ENCODE assay signal across 10 mouse cellular contexts in genomic region chr4:135949911-135950310, GRCm38 (mm10). TPM values are rescaled to one million over a fixed set of nuclear protein-coding genes. Genes with fewer than 3 reads are reported as not detected.
DNase-seq lines count a peak whose midpoint lies in the region; ATAC-seq and TF ChIP-seq lines count a peak whose summit lies in the region.
"Had no signal": no experiment of that assay in that cellular context is flagged by ENCODE, and none has a peak within 500 bp of the region (broad histone marks: within the 10 kb centered on the region; RNA-seq: fewer than 3 reads in every experiment).

No protein-coding gene starts in this region.

- WGBS in hindbrain, embryonic 10.5 days = 69% methylated on average over 6 of the region's 6 CpGs
- WGBS in hindbrain, postnatal 0 days = 53% methylated on average over 6 of the region's 6 CpGs
- 73% methylated on average over 6 of the region's 6 CpGs for WGBS in midbrain, embryonic 11.5 days
- WGBS in midbrain, embryonic 14.5 days = 73% methylated on average over 6 of the region's 6 CpGs

- H3K27me3 ChIP-seq in hindbrain, embryonic 10.5 days (ENCODE audit: insufficient read depth, poor library complexity, severe bottlenecking) = no peaks in the 10 kb centered on the region
- no peaks in the 10 kb centered on the region for H3K27me3 ChIP-seq in hindbrain, postnatal 0 days (ENCODE audit: insufficient read depth, low read length)
- H3K27me3 ChIP-seq in midbrain, embryonic 11.5 days (ENCODE audit: control insufficient read depth, insufficient read depth, low read length) = no peaks in the 10 kb centered on the region
- H3K27me3 ChIP-seq in midbrain, embryonic 14.5 days (ENCODE audit: control insufficient read depth, insufficient read depth, low read length) = no peaks in the 10 kb centered on the region
- H3K27me3 ChIP-seq: embryonic facial prominence, embryonic 15.5 days; limb, embryonic 12.5 days had no signal

- no peak overlapping the region for H3K9ac ChIP-seq in hindbrain, postnatal 0 days (replicated peaks; ENCODE audit: low read length)
- H3K9ac ChIP-seq in midbrain, embryonic 11.5 days (ENCODE audit: low read length) = no peak overlapping the region
- H3K9ac ChIP-seq in midbrain, embryonic 14.5 days (replicated peaks; ENCODE audit: low read length) = no peak overlapping the region
- H3K9ac ChIP-seq: embryonic facial prominence, embryonic 15.5 days; limb, embryonic 12.5 days had no signal

- no peak overlapping the region for H3K4me2 ChIP-seq in hindbrain, postnatal 0 days (ENCODE audit: low read depth, low read length)
- H3K4me2 ChIP-seq in midbrain, embryonic 11.5 days = no peak overlapping the region
- H3K4me2 ChIP-seq in midbrain, embryonic 14.5 days (ENCODE audit: low read length) = no peak overlapping the region
- H3K4me2 ChIP-seq: embryonic facial prominence, embryonic 15.5 days; limb, embryonic 12.5 days had no signal

- peaks cover 31% of the 10 kb centered on the region for H3K36me3 ChIP-seq in hindbrain, embryonic 10.5 days
- peaks cover 1% of the 10 kb centered on the region; the same call in 1 of the 2 replicates for H3K36me3 ChIP-seq in hindbrain, postnatal 0 days (ENCODE audit: insufficient read depth, low read length)
- peaks cover 5% of the 10 kb centered on the region for H3K36me3 ChIP-seq in midbrain, embryonic 11.5 days (ENCODE audit: control insufficient read depth, insufficient read depth, low read length)
- H3K36me3 ChIP-seq in midbrain, embryonic 14.5 days (ENCODE audit: control insufficient read depth, insufficient read depth, low read length) = peaks cover 23% of the 10 kb centered on the region

- H3K27ac ChIP-seq in hindbrain, embryonic 10.5 days = 0 out of 2 replicates have a peak overlapping the region, but pooled peaks have one; percentile 45
- H3K27ac ChIP-seq in hindbrain, postnatal 0 days = no peak overlapping the region; the same call in 1 of the 2 replicates
- H3K27ac ChIP-seq in midbrain, embryonic 11.5 days (ENCODE audit: low read depth, low read length) = no peak overlapping the region
- no peak overlapping the region for H3K27ac ChIP-seq in midbrain, embryonic 14.5 days (replicated peaks; ENCODE audit: low read depth, low read length)
- H3K27ac ChIP-seq: embryonic facial prominence, embryonic 15.5 days; limb, embryonic 12.5 days had no signal

- H3K4me3 ChIP-seq in hindbrain, embryonic 10.5 days = no peak overlapping the region
- H3K4me3 ChIP-seq in hindbrain, postnatal 0 days (ENCODE audit: low read length) = no peak overlapping the region
- no peak overlapping the region for H3K4me3 ChIP-seq in midbrain, embryonic 11.5 days (ENCODE audit: low read depth, low read length)
- H3K4me3 ChIP-seq in midbrain, embryonic 14.5 days (replicated peaks; ENCODE audit: low read depth, low read length) = no peak overlapping the region
- H3K4me3 ChIP-seq: embryonic facial prominence, embryonic 15.5 days; limb, embryonic 12.5 days had no signal

- no peak for TF ChIP-seq CTCF in hindbrain, postnatal 0 days (IDR thresholded peaks at IDR 0.05; ENCODE audit: low read depth)

- ATAC-seq in hindbrain, postnatal 0 days = no peak
- ATAC-seq in midbrain, embryonic 11.5 days (ENCODE audit: low FRiP score) = no peak
- no peak for ATAC-seq in midbrain, embryonic 14.5 days (ENCODE audit: low FRiP score, low TSS enrichment)

- no peak for DNase-seq in hindbrain, embryonic 10.5 days (ENCODE audit: low spot score)
- DNase-seq in hindbrain, postnatal 0 days (ENCODE audit: low spot score) = no peak
- DNase-seq in midbrain, embryonic 11.5 days (ENCODE audit: low spot score, missing footprints) = peak; percentile 37
- no peak for DNase-seq in midbrain, embryonic 14.5 days
- DNase-seq in cerebellum, adult 9-10 months = peak; percentile 83
- peak; percentile 90 for DNase-seq in retina, postnatal 1 day
- DNase-seq in adrenal gland, postnatal 4 days (ENCODE audit: low spot score in 2 of 2) = no peak
- DNase-seq: adrenal gland, postnatal 25 days had no signal

- H3K9me3 ChIP-seq in hindbrain, embryonic 10.5 days = peaks cover 4% of the 10 kb centered on the region; the same call in 1 of the 2 replicates
- H3K9me3 ChIP-seq in hindbrain, postnatal 0 days (ENCODE audit: low read length) = no peaks in the 10 kb centered on the region
- H3K9me3 ChIP-seq in midbrain, embryonic 11.5 days (ENCODE audit: control insufficient read depth, low read length) = no peaks in the 10 kb centered on the region
- no peaks in the 10 kb centered on the region for H3K9me3 ChIP-seq in midbrain, embryonic 14.5 days (ENCODE audit: control insufficient read depth, low read length)

- H3K4me1 ChIP-seq in hindbrain, embryonic 10.5 days (replicated peaks) = peaks cover 22% of the 10 kb centered on the region
- peaks cover 4% of the 10 kb centered on the region; the same call in 1 of the 2 replicates for H3K4me1 ChIP-seq in hindbrain, postnatal 0 days (ENCODE audit: insufficient read depth, low read length)
- H3K4me1 ChIP-seq in midbrain, embryonic 11.5 days (ENCODE audit: control insufficient read depth, insufficient read depth, low read length) = peaks cover 7% of the 10 kb centered on the region
- H3K4me1 ChIP-seq in midbrain, embryonic 14.5 days (ENCODE audit: control insufficient read depth, insufficient read depth, low read length) = no peaks in the 10 kb centered on the region

RNA-seq across cellular contexts. Expression of gene Hmgcl, which starts 3.7 kb away (rescaled TPM):
- polyA plus RNA-seq in hindbrain, embryonic 10.5 days (2016; fragmentation: Nextera tagmentation; extraction: Ambion mirVana) = 60.3 and 61.4 TPM in 2 replicates
- total RNA-seq in hindbrain, postnatal 0 days (2014; rRNA removed) = 27.0 and 38.6 TPM in 2 replicates
- polyA plus RNA-seq in hindbrain, postnatal 0 days (2015; fragmentation: Nextera tagmentation; extraction: Ambion mirVana) = 55.0 and 60.0 TPM in 2 replicates
- polyA plus RNA-seq in midbrain, embryonic 11.5 days (2014; fragmentation: Nextera tagmentation; extraction: Ambion mirVana) = 55.1 and 62.9 TPM in 2 replicates
- polyA plus RNA-seq in midbrain, embryonic 14.5 days (2014; fragmentation: Nextera tagmentation; extraction: Ambion mirVana) = 57.6 and 61.0 TPM in 2 replicates
- total RNA-seq in adrenal gland, postnatal 4 days (2021) = 10 to 100 TPM; 48.9 to 65.6 TPM

RNA-seq across cellular contexts. Expression of gene Gale, which starts 13.6 kb away (rescaled TPM):
- 48.5 and 49.7 TPM in 2 replicates for polyA plus RNA-seq in hindbrain, embryonic 10.5 days (2016; fragmentation: Nextera tagmentation; extraction: Ambion mirVana)
- 36.2 and 41.2 TPM in 2 replicates for total RNA-seq in hindbrain, postnatal 0 days (2014; rRNA removed)
- polyA plus RNA-seq in hindbrain, postnatal 0 days (2015; fragmentation: Nextera tagmentation; extraction: Ambion mirVana) = 39.8 and 40.2 TPM in 2 replicates
- polyA plus RNA-seq in midbrain, embryonic 11.5 days (2014; fragmentation: Nextera tagmentation; extraction: Ambion mirVana) = 25.6 and 27.0 TPM in 2 replicates
- 31.8 and 42.5 TPM in 2 replicates for polyA plus RNA-seq in midbrain, embryonic 14.5 days (2014; fragmentation: Nextera tagmentation; extraction: Ambion mirVana)
- 10 to 100 TPM; 17.7 to 24.6 TPM for total RNA-seq in adrenal gland, postnatal 4 days (2021)

RNA-seq across cellular contexts. Expression of gene Lypla2, which starts 22.5 kb away (rescaled TPM):
- polyA plus RNA-seq in hindbrain, embryonic 10.5 days (2016; fragmentation: Nextera tagmentation; extraction: Ambion mirVana) = 213 and 223 TPM in 2 replicates
- total RNA-seq in hindbrain, postnatal 0 days (2014; rRNA removed) = 135 and 172 TPM in 2 replicates
- 183 and 186 TPM in 2 replicates for polyA plus RNA-seq in hindbrain, postnatal 0 days (2015; fragmentation: Nextera tagmentation; extraction: Ambion mirVana)
- 136 and 144 TPM in 2 replicates for polyA plus RNA-seq in midbrain, embryonic 11.5 days (2014; fragmentation: Nextera tagmentation; extraction: Ambion mirVana)
- 201 and 236 TPM in 2 replicates for polyA plus RNA-seq in midbrain, embryonic 14.5 days (2014; fragmentation: Nextera tagmentation; extraction: Ambion mirVana)
- 10 to 100 TPM; 64.7 to 65.4 TPM for total RNA-seq in adrenal gland, postnatal 4 days (2021)

RNA-seq across cellular contexts. Expression of gene Fuca1, which starts 29.4 kb away (rescaled TPM):
- 54.3 and 59.5 TPM in 2 replicates for polyA plus RNA-seq in hindbrain, embryonic 10.5 days (2016; fragmentation: Nextera tagmentation; extraction: Ambion mirVana)
- 42.5 and 43.6 TPM in 2 replicates for total RNA-seq in hindbrain, postnatal 0 days (2014; rRNA removed)
- polyA plus RNA-seq in hindbrain, postnatal 0 days (2015; fragmentation: Nextera tagmentation; extraction: Ambion mirVana) = 92.8 and 97.3 TPM in 2 replicates
- polyA plus RNA-seq in midbrain, embryonic 11.5 days (2014; fragmentation: Nextera tagmentation; extraction: Ambion mirVana) = 43.0 and 48.1 TPM in 2 replicates
- polyA plus RNA-seq in midbrain, embryonic 14.5 days (2014; fragmentation: Nextera tagmentation; extraction: Ambion mirVana) = 57.4 and 62.7 TPM in 2 replicates
- total RNA-seq in adrenal gland, postnatal 4 days (2021) = 10 to 100 TPM; 88.2 to 99.0 TPM

RNA-seq across cellular contexts. Expression of gene Pithd1, which starts 37.2 kb away (rescaled TPM):
- 60.7 and 61.2 TPM in 2 replicates for polyA plus RNA-seq in hindbrain, embryonic 10.5 days (2016; fragmentation: Nextera tagmentation; extraction: Ambion mirVana)
- total RNA-seq in hindbrain, postnatal 0 days (2014; rRNA removed) = 53.2 and 60.2 TPM in 2 replicates
- 84.5 and 85.7 TPM in 2 replicates for polyA plus RNA-seq in hindbrain, postnatal 0 days (2015; fragmentation: Nextera tagmentation; extraction: Ambion mirVana)
- 64.8 and 65.8 TPM in 2 replicates for polyA plus RNA-seq in midbrain, embryonic 11.5 days (2014; fragmentation: Nextera tagmentation; extraction: Ambion mirVana)
- polyA plus RNA-seq in midbrain, embryonic 14.5 days (2014; fragmentation: Nextera tagmentation; extraction: Ambion mirVana) = 62.6 and 70.0 TPM in 2 replicates
- total RNA-seq in adrenal gland, postnatal 4 days (2021) = 10 to 100 TPM; 35.2 to 39.2 TPM

Comparison
In these comparisons a context has a peak if more than half of its experiments do, and no peak if none do; other contexts are left out.
1. DNase-seq: peak in midbrain, embryonic 11.5 days (single experiment), cerebellum, adult 9-10 months (single experiment) and retina, postnatal 1 day (single experiment); none in hindbrain, embryonic 10.5 days (single experiment), hindbrain, postnatal 0 days (single experiment), midbrain, embryonic 14.5 days (single experiment) and adrenal gland, postnatal 4 days (0 of 2).